Mouse (Mus musculus) cerebellum, adult 2 months (tissue): ENCODE measurements around the gene Dbil5.

Source experiments
- CTCF ChIP-seq: fragments of 200-500 bp; IDR thresholded peaks from 2 replicates; pipeline ENCODE4 v1.5.1; 2011; ENCODE audit warnings: low read depth, mild to moderate bottlenecking, control low read depth, low read length, moderate library complexity, borderline replicate concordance; ENCODE audit not compliant: insufficient read depth
- POLR2A ChIP-seq: fragments of 200-500 bp; IDR thresholded peaks from 2 replicates; pipeline ENCODE4 v1.6.1; 2011; ENCODE audit warnings: low read length, control low read depth, borderline replicate concordance; ENCODE audit not compliant: insufficient read depth

DNA sequence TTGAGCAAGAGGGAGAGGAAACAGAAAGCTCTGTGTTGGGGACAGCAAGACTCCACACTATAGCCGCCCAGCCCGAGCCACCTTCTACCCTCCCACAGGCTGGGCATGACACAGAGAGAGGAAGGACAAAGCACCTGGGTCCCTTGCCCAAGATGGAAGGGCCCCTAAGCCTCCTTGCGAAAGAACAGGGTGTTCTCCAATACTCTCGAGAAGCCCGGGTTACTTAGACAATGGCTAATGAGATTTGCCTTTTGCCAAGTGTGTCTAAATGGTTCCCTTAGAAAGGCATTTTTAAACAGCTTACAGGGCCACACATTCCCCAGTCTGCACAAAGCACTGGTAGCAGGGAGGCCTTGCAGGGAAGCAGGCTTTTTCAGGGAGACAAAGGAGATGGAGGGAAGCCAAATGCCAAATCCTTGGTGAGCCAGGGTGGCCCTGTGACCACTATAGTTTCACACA lies 50.6 kb downstream of the Dbil5 start:
- TF ChIP-seq CTCF (no peak), POLR2A (no peak)
